Mouse (Mus musculus) right cerebral cortex, postnatal 25 days (tissue): ENCODE measurements at regions not wholly inside any gene's neighbourhood (a gene's known extent, or its start where the extent isn't known, plus 50 kb on each side); places are given as distances from the start of the nearest gene placed in this dataset.

Experiments
- DNase-seq: peaks from one replicate; pipeline ENCODE4 v3.0.0; 2022

DNA sequence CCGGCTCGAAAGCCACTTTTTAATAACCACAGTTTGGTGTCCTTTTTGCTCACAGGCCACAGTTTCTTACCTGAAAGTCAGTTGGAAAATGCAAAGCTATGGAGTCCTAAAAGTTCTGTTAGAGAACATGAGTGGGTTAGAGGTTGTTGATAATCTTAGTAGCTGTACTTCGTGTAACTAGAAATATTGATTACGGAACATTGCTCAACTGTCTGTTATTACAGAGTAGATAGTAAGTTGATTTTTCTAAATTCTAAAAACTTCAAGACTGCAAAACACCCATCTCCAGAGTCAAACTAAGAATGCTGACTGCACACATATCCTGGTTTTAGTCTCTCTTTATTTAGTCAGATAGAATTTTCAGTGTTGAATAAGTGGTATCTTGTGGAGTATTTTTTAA lies 111.0 kb downstream of the Slc38a4 start:
- no peak for DNase-seq

DNA sequence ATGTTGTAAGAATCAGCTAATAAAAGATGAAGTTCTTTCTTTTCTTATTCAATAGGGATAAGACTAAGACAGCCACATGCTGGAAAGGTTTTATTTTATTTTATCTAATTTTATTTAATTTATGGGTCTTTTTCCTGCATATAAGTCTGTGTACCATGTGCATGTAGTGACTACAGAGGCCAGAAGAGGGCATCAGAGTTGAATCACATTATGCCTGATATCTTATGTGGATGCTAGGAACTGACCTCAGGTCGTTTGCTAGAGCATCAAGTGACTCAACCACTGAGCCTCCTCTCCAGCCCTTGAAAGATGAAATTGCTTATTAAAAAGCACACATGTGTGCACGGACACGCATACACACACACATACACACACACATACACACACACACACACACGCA lies 113.1 kb downstream of the Slc38a4 start:
- DNase-seq = no peak

DNA sequence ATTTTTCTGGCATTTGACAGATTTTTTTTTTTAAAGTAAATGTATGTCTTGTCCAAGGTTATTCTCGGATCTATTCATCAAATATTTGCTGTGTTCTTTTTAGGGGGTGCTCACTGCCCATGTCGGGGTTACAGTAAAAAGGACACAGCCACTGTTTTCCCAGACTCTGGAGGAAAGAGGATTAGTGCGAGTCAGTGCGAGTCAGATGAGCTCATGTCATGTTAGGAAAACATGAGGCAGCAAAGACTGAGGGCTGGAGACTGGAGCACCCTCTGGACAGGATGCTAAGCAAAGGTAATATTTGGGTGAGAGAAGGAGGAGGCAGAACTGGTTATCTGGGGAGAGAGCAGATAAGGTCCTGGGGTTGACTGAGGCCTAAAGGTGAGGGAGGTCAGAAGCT lies 117.3 kb downstream of the Slc38a4 start:
- no peak for DNase-seq

DNA sequence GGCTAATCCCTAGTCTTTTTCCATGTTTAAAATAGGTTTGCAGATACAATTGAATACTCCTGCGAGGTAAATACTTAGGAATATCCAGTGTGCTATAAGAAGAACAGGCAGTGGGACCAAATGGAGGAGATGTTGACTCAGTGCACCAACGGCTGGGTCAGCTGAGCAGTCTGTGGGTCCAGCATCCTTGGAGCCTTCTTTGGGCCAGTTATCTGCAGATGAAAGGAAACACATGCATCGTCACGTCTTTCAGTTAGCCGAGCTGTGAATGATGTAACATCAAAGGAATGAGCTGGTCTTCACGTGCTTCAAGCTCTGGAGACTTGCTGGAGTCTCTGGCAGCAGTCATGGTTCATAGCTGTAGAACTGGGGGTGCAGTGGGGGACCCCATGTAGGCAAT lies 118.1 kb downstream of the Slc38a4 start:
- no peak for DNase-seq

DNA sequence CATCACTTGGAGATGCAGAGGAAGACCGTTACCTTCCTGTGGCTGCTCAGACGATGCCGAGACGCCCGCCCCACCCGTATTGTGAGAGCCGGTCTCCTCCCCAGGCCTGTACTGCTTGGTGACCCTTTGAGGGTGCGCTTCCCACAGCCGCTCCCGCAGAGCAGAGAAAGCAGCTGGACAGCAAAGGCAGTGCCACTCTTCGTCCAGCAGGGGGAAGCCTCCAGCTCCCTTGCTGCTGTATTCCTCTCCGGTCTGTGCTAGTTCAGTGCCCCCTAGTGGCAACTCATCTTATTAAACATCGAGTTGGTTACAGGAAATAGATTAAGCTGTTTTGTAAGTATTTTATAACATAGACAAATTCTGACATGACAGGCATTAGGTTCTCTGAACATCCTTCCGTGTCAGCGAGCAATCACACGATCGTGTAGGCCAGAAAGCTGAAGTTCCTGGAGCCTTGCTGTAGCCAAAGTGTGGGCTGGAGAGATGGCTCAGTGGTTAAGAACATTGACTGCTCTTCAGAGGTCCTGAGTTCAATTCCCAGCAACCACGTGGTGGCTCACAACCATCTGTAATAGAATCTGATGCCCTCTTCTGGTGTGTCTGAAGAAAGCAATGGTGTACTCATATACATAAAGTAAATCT lies 118.9 kb downstream of the Slc38a4 start:
- DNase-seq = peak; percentile 86

DNA sequence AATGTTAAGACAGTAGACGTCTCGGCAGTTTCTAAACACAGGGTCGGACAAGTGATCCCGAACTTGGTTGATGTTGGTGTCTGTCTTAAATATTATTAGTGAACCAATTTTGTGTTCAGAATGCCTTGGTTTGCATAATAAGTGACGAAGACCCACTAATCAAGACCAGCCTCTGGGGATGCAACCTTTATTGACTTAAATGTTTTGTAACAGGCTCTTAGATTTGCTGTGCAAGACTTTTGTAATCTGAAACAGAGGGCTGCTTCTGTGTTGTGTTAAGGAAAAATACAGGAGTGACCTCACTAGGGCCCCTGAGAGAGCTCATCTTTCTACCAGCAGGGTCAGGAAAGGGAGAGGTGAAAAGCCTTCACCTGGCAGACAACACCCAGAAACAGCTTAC lies 119.5 kb downstream of the Slc38a4 start:
- DNase-seq = no peak

DNA sequence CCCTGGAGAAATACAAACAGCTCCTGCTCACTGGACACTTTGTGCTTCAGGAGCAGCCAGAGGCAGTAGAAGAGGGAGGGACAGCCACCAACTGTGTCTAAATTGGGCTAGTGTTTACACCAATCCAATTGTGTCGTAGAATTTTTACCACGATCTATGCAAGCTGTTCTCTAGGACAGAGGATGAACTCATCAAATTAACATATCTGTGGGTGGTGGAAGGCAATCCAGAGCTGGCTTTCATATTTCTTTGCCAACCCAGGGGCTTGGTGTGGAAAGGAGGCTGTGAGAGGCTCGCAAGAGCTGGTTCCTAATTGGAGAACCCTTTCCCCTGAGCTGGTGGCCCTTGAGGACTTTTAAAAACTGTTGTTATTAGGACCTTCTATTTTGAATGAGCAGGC lies 122.3 kb downstream of the Slc38a4 start:
- peak; percentile 38 for DNase-seq

DNA sequence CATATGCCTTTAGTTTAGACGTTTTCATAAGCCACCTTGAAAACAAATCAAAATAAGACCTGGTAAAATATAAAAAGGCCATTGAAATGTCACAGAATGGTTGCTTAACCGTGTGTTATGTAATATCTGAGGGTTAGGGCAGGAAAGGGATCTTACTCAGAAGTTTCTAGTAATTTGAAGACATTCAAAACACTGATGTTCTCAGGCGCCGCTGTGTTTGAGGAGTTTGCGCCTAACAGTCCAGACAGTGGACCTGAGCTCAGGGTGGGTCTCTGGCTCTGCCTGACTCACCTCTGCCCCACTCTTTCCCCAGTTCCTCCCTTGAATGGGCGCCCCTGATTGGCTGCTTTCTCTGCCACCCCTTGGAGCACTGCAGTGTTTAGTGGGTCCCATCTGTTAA lies 125.2 kb downstream of the Slc38a4 start:
- DNase-seq = no peak

DNA sequence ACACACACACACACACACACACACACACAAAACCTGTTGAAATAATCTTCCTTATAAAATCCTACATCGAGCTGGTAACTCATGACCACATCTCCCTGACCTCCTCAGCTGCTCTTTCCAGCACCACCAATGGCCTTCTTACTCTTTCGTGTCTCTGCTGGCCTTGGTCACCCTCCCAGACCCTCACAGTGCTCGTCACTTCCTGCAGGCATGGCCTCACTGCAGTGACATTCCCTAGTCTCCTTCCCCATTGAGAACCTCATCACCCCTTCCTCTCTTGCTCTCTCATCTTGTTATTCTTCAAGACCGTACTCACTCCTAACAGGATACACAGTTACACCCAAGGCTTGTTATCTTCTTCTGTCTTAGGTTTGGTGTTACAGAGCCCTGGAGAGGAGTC lies 126.0 kb downstream of the Slc38a4 start:
- DNase-seq = no peak

DNA sequence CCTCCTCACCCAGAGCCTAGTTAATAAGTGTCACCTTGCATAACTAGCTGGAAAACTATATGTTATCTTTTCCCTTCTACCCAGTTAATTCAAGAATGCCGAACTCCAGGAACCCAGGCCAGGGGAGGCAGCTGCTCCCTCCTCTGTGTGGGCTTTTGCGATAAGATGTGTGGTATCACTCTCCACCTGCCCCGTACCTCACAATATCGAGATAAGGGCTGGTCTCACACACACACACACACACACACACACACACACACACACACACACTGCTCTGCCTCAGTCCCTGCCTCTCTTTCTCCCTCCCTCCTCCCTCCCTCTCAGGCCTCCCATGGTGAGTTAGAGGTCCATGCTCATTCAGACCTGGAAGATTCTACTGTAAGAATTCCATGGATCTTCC lies 127.1 kb downstream of the Slc38a4 start:
- no peak for DNase-seq

DNA sequence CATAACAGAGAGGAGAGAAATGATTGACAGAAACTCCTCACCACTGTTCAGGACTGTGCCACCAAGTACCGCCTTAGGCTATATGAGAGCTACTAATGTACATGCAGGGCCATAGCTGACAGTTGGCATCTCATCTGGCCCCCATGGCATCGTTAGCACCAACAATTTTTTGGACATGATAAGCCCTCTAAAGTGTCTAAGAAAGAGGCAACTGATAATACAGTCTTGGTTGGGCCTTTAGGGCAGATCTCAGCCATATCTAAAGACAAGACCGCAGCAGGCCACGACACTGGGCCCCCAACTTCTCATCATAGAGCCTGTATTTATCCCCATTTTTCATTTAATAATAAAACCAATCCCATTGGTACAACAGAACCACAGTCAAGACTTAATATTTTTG lies 128.1 kb downstream of the Slc38a4 start:
- no peak for DNase-seq

DNA sequence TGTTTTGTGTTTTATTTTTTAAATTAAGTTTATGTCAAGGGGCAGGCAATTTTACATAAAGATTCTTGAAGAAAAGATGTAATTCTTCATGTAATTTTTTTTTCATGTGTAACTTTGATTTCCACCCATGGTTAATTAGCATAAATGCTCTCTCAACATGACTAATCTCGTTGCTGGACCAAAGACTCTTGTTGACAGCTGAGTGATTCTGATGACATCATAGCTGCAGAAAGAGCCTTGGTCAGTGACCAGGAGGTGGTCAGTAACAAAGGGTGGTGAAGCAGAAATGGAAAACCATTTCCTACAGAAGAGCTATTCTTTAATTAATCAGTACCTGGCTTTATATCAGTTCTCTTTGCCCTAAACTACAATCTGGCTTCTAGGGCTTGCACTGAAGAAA lies 129.1 kb downstream of the Slc38a4 start:
- DNase-seq = no peak

DNA sequence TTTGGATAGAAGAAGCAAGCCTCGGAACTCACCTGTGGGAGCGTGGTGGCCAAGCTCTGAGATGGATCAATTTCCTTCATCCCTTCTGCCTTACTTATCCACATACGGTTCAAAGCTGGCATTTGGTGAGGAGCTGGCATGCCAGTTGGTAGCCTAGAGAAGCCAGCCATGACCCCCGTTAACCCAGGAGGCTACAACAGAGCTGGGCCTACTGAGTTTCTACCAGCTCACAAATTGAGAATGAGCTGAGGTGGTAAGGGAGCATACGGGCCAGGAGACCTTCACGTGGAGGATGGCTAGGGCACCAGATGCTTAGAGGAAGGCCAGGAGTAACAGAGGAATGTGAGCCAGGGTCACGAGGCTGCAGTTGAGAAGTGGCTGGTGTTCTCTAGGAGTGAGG lies 139.2 kb downstream of the Slc38a4 start:
- no peak for DNase-seq

DNA sequence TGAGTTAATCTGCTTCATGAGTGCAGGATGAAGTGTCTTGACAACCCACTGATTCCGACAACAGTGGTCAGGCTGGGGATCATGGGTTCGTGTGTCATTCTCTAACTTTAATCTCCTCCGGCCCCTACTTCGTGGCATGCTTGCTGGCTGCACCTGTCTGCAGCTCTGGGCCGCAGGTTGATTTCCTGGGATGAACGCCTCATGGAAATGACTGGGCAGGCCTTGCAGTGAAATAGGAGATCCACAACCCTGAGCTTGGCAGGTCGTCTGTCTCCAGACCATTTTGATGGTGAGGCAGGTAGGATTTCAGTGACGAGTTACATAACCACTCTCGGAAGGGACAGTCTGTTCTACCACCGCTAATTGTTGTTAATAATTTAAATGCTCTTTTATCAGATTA lies 140.2 kb downstream of the Slc38a4 start:
- no peak for DNase-seq

DNA sequence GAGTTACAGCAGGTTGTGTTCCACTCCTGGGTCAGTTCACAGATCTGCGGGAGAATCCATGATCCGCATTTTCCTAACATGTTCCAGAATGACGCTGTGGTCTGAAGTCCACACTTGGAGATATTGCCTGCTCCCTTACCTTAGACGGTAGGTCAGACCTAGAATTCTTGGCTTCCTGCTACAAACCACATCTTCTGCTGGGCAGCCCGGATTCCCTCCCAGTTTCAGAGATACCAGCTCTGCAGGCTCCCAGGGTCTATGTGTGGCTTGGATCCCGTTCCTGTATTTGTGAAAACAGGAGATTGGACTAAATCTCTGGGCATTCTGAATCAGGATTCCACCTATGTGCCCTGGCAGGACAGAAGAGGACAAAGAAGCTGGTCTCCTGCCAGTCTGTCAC lies 140.8 kb downstream of the Slc38a4 start:
- DNase-seq = no peak

DNA sequence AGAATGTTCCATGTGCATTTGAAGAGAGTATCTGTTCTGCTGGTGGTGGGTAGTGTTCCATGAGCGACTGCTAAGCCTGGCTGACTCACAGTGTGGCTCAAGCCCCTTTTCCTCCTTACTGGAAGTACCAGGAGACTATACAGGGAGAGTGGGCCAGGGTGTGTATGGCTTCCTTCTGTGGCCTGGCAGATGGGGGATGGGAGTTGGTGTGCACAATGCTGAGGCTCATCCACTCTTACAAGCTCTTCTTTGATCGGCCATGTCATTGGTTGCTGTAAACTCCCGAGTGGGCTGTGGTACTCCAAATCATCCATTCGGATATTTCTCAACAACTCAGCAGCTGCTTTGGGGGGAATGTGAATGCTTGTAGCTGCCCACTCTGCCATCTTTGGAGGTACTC lies 150.2 kb downstream of the Slc38a4 start:
- no peak for DNase-seq

DNA sequence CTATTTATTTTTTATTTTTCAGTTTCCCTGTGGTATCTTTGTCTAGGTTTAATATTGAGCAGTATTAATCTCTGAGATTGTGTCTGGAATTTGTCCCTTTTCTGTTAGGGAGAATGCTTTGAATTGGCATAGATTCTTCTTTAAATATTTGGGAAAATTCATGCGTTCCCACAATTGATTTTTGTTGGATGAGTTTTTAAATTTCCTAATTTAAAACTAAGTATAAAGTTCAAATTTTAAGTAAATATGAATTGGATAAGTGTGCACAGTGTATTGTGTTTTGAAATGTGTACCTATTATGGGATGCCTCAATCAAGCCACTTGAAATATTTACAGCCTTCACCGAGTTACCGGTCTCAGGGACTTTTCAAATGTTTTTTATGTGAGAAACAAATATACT lies 152.3 kb downstream of the Slc38a4 start:
- DNase-seq = no peak

DNA sequence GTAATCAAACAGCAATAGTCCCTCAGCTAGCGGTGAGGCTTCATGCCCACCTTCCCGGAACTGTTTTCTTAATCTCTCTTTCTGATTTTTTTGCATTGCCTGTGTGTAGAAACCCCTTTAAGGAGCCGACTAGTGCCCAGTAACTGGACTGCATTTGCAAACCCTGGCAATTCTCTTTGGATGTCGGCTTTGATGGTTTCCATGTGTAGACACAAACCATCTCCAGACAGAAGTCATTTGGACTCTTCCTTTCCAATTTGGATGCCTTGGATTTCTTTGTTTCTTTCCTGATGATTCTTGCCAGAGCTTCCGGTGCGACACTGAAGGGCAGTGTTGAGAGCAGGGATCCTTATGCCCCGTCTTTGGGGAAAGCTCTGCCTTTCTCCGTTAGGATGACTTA lies 153.0 kb downstream of the Slc38a4 start:
- DNase-seq = no peak

DNA sequence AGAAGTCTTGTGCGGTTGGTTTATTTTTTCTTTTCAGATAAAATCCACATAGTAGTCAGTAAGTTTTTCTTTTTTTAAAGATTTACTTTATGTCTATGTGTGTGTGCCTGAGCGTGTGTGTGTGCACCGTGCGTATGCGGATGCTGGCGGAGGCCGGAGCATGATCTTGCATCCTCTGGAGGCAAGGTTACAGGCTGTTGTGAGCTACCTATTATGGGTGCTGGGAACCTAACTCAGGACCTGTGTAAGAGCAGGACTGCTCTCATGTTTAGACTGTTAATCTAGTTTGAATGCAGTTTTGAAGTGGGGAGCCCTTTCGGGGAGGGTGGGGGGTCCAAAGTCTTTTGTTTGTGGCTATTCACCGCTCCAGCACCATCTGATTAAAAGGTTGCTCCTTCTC lies 154.1 kb downstream of the Slc38a4 start:
- DNase-seq = no peak

DNA sequence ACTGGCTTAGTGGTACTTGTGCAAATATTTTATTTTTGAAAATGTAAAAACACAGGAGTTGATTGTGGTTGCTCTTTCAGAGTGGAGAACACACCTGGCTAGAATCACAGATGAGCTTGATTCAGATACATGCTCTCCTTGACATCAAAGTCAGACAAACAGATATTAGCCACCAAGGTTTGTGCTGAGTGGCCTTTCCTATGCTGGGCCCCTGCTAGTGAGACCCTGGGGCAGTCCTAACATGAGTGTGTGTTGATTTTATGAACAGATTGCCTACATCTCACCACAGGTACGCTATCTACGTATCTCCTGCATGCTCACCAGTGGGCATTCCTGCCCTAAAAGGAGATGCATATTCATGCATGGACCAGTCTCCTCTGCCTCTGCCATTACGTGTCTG lies 157.5 kb downstream of the Slc38a4 start:
- DNase-seq = no peak

DNA sequence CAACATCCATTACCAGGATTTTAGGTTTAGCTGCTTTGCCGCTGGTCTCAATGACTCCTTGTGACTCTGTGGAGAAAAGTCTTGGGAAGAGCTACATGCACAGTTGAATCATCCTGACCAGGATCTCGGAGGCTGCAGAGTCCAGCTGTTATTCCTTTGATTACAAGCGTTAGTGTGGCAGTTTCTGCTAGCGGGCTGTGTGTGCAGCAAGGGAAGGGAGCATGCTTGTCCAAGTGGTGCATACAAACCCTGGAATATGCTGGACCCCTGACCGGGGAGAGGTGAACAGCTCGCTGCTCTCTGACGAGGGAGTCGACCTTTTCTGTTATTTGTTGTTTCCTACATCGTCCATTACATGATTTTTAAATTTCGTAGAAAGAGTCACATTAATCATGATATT lies 170.9 kb downstream of the Slc38a4 start:
- DNase-seq = no peak

DNA sequence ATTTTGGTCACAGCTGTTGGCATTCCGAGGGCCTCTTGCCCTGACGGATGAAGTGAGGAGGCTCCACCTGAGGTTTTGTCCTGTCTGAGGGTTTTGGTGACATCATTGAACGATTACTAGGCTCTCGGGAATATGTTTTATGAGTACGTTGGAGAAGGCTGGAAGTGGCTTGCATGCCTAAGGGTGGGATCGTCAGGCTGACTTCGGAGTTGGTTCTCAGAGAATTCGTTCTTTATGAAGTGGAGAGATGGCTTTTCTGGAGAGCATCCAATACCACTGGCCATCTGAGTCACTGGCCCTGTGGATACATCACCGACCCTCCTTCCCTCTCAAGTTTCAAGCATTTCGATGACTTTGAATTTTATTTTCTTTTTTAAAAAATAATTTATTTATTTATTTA lies 172.0 kb downstream of the Slc38a4 start:
- DNase-seq = no peak

DNA sequence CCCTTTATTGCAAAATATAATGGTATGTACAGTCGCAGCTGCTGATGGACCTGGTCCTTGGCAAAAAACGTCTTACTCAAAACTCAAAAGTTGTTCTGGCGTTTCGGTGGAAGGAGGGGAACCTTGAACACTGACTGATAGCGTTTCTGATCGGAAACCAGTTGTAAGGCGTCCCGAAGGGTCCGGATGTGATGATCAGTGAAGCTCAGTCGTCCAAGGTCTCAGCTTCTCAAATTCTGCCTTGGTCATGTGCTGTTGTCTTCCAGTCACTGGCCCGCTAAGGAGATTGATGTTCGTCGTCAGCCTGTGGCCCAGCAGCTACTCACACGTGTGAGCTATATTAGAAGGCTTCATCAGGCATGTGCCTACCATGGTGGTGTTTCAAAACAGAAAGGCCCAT lies 173.5 kb downstream of the Slc38a4 start:
- DNase-seq = no peak

DNA sequence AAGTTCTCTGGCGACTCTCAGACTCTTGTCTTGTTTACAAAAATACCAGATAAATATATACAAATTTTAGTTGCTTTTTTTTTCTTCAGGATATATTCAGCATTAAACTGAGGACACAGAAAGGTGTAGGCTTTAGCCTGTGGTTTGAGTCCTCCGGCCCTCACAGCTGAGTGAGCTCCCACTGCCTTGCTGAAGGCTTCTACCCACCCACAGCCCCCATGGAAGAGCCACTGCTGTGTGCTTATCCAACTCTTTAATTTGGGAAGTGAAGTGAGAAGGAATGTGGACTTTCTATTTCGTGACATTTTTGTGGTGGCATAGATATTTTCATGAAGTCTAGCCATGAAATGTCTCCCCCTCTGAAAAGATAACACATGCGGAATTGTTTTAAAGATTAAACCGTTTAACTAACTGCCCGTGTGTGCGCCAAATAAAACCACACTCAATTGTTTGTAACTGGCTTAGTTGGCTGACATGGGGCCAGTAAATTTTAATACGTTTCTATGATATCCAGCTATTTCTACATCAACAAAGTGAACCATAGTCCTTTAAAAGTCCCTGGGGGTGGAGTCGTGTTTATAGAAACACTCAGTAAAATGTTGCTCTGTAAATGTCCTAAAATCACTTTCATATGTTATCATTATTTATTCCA lies 174.1 kb downstream of the Slc38a4 start:
- no peak for DNase-seq

DNA sequence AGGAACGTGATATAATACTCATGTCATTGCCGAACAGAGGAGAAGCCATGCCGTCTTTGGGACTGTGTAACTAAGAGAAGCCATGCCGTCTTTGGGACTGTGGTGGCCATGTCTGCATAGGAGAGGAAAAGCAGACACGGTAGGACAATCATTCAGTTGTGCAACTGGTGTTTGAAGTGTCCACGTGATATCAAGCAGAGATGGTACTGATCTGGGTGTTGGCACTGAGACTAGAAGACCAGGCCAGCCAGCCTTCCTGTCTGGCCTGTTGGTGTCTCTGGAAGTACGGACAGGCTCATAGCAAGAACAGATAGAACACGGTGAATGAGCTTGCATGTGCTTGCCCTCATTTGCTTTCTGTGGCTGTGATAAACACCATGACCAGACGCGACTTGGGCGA lies 175.7 kb downstream of the Slc38a4 start:
- no peak for DNase-seq
